Mouse (Mus musculus) MEL (cell line): ENCODE results near the gene Myo1c. TPM values are rescaled to one million over a fixed set of nuclear protein-coding genes. Genes with fewer than 3 reads are reported as not detected.

Experiments
- DNase-seq: peaks from one replicate; pipeline ENCODE4 v3.0.0; 2011; ENCODE audit warnings: low read depth, low spot score
- H3K27ac ChIP-seq: 2 replicates; pipeline ENCODE4 v1.5.1; 2012; ENCODE audit warnings: low read depth, mild to moderate bottlenecking, control low read depth, low read length, moderate library complexity; ENCODE audit not compliant: control insufficient read depth
- H3K27me3 ChIP-seq, 2 experiments: fragments of 150-350 bp in 1 of 2; sonication (generic) in 1 of 2; 2 replicates each; pipeline ENCODE4 v1.6.1; 2012; ENCODE audit warnings: low read length in 2 of 2, mild to moderate bottlenecking in 2 of 2, improper control_type of control experiment in 1 of 2, moderate library complexity in 1 of 2; ENCODE audit not compliant: insufficient read depth in 2 of 2, control insufficient read depth in 1 of 2
- H3K36me3 ChIP-seq, 2 experiments: 2 replicates each; pipeline ENCODE4 v1.6.1; 2012 to 2014; ENCODE audit warnings: low read length in 2 of 2, improper control_type of control experiment in 1 of 2, inconsistent platforms in 1 of 2, mild to moderate bottlenecking in 1 of 2; ENCODE audit not compliant: insufficient read depth in 2 of 2, control insufficient read depth in 1 of 2
- H3K4me1 ChIP-seq, 2 experiments: fragments of 150-350 bp in 1 of 2; sonication (generic) in 1 of 2; 2 replicates each; pipeline ENCODE4 v1.6.1; 2012; ENCODE audit warnings: low read length in 2 of 2, improper control_type of control experiment in 1 of 2, mild to moderate bottlenecking in 1 of 2; ENCODE audit not compliant: insufficient read depth in 2 of 2, control insufficient read depth in 1 of 2
- H3K4me3 ChIP-seq, 2 experiments: fragments of 150-350 bp in 1 of 2; sonication (generic) in 1 of 2; 2 replicates each; pipeline ENCODE4 v1.5.1; 2012; ENCODE audit warnings: low read depth in 2 of 2, low read length in 2 of 2, mild to moderate bottlenecking in 2 of 2, moderate library complexity in 2 of 2, control low read depth in 1 of 2, improper control_type of control experiment in 1 of 2; ENCODE audit not compliant: control insufficient read depth in 1 of 2, insufficient read depth in 1 of 2
- H3K79me2 ChIP-seq: 2 replicates; pipeline ENCODE4 v1.6.1; 2012; ENCODE audit warnings: mild to moderate bottlenecking, low read length, moderate library complexity; ENCODE audit not compliant: control insufficient read depth, poor library complexity, insufficient read depth
- H3K9ac ChIP-seq: 2 replicates; pipeline ENCODE4 v1.6.1; 2012; ENCODE audit warnings: low read depth, mild to moderate bottlenecking, control low read depth, low read length, moderate library complexity; ENCODE audit not compliant: control insufficient read depth, poor library complexity, severe bottlenecking
- H3K9me3 ChIP-seq: fragments of 150-350 bp; sonication (generic); replicated peaks from 2 replicates; pipeline ENCODE4 v1.6.1; 2012; ENCODE audit warnings: mild to moderate bottlenecking, low read length, improper control_type of control experiment, moderate library complexity; ENCODE audit not compliant: insufficient read depth
- CHD1 ChIP-seq: IDR thresholded peaks from 2 replicates; pipeline ENCODE4 v1.6.1; 2012; ENCODE audit warnings: low read depth, mild to moderate bottlenecking, inconsistent platforms, low read length, improper control_type of control experiment
- E2F4 ChIP-seq: IDR thresholded peaks from 2 replicates; pipeline ENCODE4 v1.6.1; 2011; ENCODE audit warnings: low read depth, low read length, improper control_type of control experiment, borderline replicate concordance
- ETS1 ChIP-seq: IDR thresholded peaks from 2 replicates; pipeline ENCODE4 v1.6.1; 2012; ENCODE audit warnings: low read depth, mild to moderate bottlenecking, inconsistent platforms, low read length, improper control_type of control experiment, moderate library complexity
- GABPA ChIP-seq: IDR thresholded peaks from 2 replicates; pipeline ENCODE4 v1.6.1; 2012; ENCODE audit warnings: low read depth, mild to moderate bottlenecking, inconsistent platforms, low read length, improper control_type of control experiment, moderate library complexity
- GATA1 ChIP-seq: IDR thresholded peaks from 2 replicates; pipeline ENCODE4 v1.6.1; 2011; ENCODE audit warnings: low read depth, low read length, improper control_type of control experiment
- JUND ChIP-seq: IDR thresholded peaks from 2 replicates; pipeline ENCODE4 v1.6.1; 2011; ENCODE audit warnings: low read depth, mild to moderate bottlenecking, improper control_type of control experiment, low read length
- MXI1 ChIP-seq: IDR thresholded peaks from 2 replicates; pipeline ENCODE4 v1.6.1; 2011; ENCODE audit warnings: mild to moderate bottlenecking, low read depth, low read length, improper control_type of control experiment
- MYB ChIP-seq: IDR thresholded peaks from 2 replicates; pipeline ENCODE4 v1.6.1; 2011; ENCODE audit warnings: mild to moderate bottlenecking, low read depth, low read length, improper control_type of control experiment
- MYC ChIP-seq: IDR thresholded peaks from 2 replicates; pipeline ENCODE4 v1.6.1; 2011; ENCODE audit warnings: low read depth, mild to moderate bottlenecking, low read length, improper control_type of control experiment, moderate library complexity
- POLR2A ChIP-seq, 2 experiments: IDR thresholded peaks; 2 replicates each; pipeline ENCODE4 v1.6.1; 2011 to 2012; ENCODE audit warnings: low read length in 2 of 2, mild to moderate bottlenecking in 2 of 2, control low read depth in 1 of 2, improper control_type of control experiment in 1 of 2, low read depth in 1 of 2, moderate library complexity in 1 of 2; ENCODE audit not compliant: control insufficient read depth in 1 of 2, insufficient read depth in 1 of 2, poor library complexity in 1 of 2
- RAD21 ChIP-seq: IDR thresholded peaks from 2 replicates; pipeline ENCODE4 v1.6.1; 2011; ENCODE audit warnings: mild to moderate bottlenecking, low read depth, low read length, improper control_type of control experiment
- SMC3 ChIP-seq: IDR thresholded peaks from 2 replicates; pipeline ENCODE4 v1.6.1; 2011; ENCODE audit warnings: low read depth, low read length, improper control_type of control experiment
- TBP ChIP-seq: IDR thresholded peaks from 2 replicates; pipeline ENCODE4 v1.8.0; 2011; ENCODE audit warnings: low read depth, low read length, improper control_type of control experiment
- TCF12 ChIP-seq: IDR thresholded peaks from 2 replicates; pipeline ENCODE4 v1.6.1; 2014; ENCODE audit warnings: low read depth, mild to moderate bottlenecking, inconsistent platforms, low read length, improper control_type of control experiment, moderate library complexity
- ZC3H11A ChIP-seq: IDR thresholded peaks from 2 replicates; pipeline ENCODE4 v1.6.1; 2012; ENCODE audit warnings: low read depth, mild to moderate bottlenecking, inconsistent platforms, low read length, improper control_type of control experiment
- polyA plus RNA-seq, 2 experiments: library from polyadenylated mRNA; stranded (reverse) in 1 of 2; unstranded in 1 of 2; fragments of >175 nt in 1 of 2; fragments of >200 nt in 1 of 2; gene quantifications; 2 replicates each; pipeline versions ENCODE4 v1.2.1 to v1.2.4; 2012; ENCODE audit warnings: low replicate concordance in 2 of 2, low read depth in 1 of 2; ENCODE audit not compliant: insufficient read length in 2 of 2, insufficient read depth in 1 of 2, missing spikeins in 1 of 2
- total RNA-seq: library from RNA; depleted of rRNA; stranded (reverse); fragments of 300-350 nt; gene quantifications from 2 replicates; pipeline ENCODE4 v1.2.3, GENCODE M21; 2012

Myo1c gene
- total and polyA plus RNA-seq, 3 experiments, result 33.2 to 45.6 TPM; not detected in 1

DNA sequence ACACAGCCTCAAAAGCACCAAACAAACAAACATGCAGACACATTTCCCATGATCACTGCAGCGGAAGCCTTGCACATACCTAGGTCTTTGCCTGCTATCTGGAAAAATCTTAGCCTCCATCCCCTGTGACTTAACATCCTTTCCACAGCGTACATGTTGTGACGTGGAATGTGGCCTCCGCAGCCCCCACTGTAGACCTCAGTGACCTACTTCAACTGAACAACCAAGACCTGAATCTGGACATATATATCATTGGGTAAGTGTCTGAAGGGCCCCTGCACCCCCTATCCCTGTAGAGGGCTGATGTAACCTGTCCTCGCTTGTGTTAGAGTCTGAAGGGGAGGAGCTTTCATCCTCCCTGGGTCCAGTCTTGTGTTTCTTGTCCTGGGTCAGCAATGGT lies 17.4 kb upstream of the Myo1c start:
- peaks cover 0 to 3% of the 10 kb centered on the region in 2 experiments; a peak in 2 of 4 replicates for H3K4me1 ChIP-seq
- no peak overlapping the region for H3K27ac ChIP-seq
- H3K36me3 ChIP-seq, result peaks cover 0 to 12% of the 10 kb centered on the region in 2 experiments; a peak in 2 of 4 replicates
- no peak for DNase-seq
- TF ChIP-seq GATA1 (no peak), MYB (no peak)
- H3K27me3 ChIP-seq, result no peaks in the 10 kb centered on the region
- no peak overlapping the region for H3K4me3 ChIP-seq
- H3K9me3 ChIP-seq, result no peaks in the 10 kb centered on the region
- no peaks in the 10 kb centered on the region; the same call in 1 of the 2 replicates for H3K79me2 ChIP-seq
- no peak overlapping the region for H3K9ac ChIP-seq

DNA sequence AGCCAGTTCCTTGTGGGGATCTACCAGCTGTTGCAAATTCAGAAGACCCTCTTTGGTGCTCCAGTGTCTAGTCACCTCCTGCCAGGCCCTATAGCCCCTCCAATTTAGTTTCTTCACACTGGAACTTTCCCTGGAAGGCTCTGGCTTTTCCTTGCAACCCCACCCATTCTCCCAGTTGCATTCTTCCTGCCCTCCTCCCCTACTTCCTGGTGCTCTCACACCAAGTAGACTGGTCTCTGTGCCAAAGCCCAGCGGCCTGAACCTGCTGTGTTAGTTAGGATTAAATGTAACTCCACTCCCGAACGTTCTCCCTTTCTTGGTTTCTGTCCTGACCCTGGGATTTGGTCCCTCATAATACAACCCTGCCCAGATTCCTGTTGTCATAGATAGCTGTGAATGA lies 15.5 kb upstream of the Myo1c start:
- Histone ChIP-seq H3K4me1 (peaks cover 0 to 2% of the 10 kb centered on the region in 2 experiments; a peak in 2 of 4 replicates), H3K27ac (no peak overlapping the region), H3K36me3 (peaks cover 0 to 9% of the 10 kb centered on the region in 2 experiments; a peak in 2 of 4 replicates), H3K27me3 (no peaks in the 10 kb centered on the region), H3K9me3 (no peaks in the 10 kb centered on the region), H3K9ac (no peak overlapping the region), H3K4me3 (no peak overlapping the region), H3K79me2 (no peaks in the 10 kb centered on the region; the same call in 1 of the 2 replicates)
- no peak for DNase-seq
- no peak for TF ChIP-seq TCF12
- no peak for TF ChIP-seq ETS1
- no peak for TF ChIP-seq GABPA
- no peak for TF ChIP-seq RAD21

DNA sequence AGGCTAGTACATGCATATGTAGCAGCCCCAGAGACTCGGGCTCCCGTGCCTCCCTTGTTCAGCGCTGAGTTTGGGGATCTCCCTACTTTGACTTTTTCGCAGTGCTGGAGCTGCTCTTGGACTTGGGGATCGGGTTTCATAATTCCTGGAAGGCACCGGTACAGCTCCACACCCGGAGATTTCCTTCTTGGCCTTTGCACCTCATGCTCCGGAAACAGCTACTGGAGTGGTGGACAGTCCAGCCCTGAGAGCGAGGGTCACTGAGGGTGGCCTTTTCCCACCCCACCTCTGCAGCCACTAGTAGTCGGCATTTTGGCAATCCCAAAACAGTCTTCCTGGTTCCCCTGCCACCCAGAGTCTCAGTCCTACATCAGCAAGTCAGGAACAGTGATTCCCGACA lies 15.0 kb upstream of the Myo1c start:
- no peak overlapping the region for H3K27ac ChIP-seq
- H3K4me3 ChIP-seq, result no peak overlapping the region
- H3K4me1 ChIP-seq, result no peaks in the 10 kb centered on the region; a peak in 1 of 4 replicates

More for the DNA sequence above, 15.0 kb upstream of the Myo1c start:
- Histone ChIP-seq H3K79me2 (no peaks in the 10 kb centered on the region; the same call in 1 of the 2 replicates), H3K9ac (no peak overlapping the region), H3K36me3 (peaks cover 0 to 5% of the 10 kb centered on the region in 2 experiments; a peak in 1 of 4 replicates), H3K27me3 (no peaks in the 10 kb centered on the region), H3K9me3 (no peaks in the 10 kb centered on the region)
- no peak for DNase-seq
- TF ChIP-seq ZC3H11A (no peak), JUND (no peak), E2F4 (no peak), TBP (no peak), MXI1 (no peak), CHD1 (no peak), SMC3 (no peak), TCF12 (no peak), MYC (no peak), GABPA (no peak), POLR2A (IDR thresholded peaks at IDR 0.05; ENCODE audit: control insufficient read depth in 1 of 2, insufficient read depth in 1 of 2, low read depth in 1 of 2, low read length in 2 of 2, poor library complexity in 1 of 2) (no peak)
